Mouse (Mus musculus): ENCODE data around the gene Klf17.

- TF ChIP-seq POLR2A (IDR thresholded peaks at IDR 0.05; ENCODE audit: low read depth, low read length), result no peak
- TF ChIP-seq CTCF (conservative IDR thresholded peaks at IDR 0.05; ENCODE audit: insufficient read depth, insufficient read length, low read depth, low read length), result 0 out of 2 replicates have a peak, but pooled peaks have one; percentile 18
These were observed 34.5 kb upstream of the Klf17 start for GRCm38 (mm10) chr4:117799904-117800303.

Data from kidney, adult 2 months (tissue).